Mouse (Mus musculus): ENCODE measurements around the gene Slc22a14. TPM values are rescaled to one million over a fixed set of nuclear protein-coding genes. Genes with fewer than 3 reads are reported as not detected.
"Not testable (repeated sequence)": the region's sequence is repeated elsewhere in the genome, so short reads cannot be mapped to it uniquely, and the experiment has no call there.

Slc22a14 gene
- 0.16 and 0.40 TPM in 2 replicates for polyA plus RNA-seq (2012; rRNA removed)

DNA sequence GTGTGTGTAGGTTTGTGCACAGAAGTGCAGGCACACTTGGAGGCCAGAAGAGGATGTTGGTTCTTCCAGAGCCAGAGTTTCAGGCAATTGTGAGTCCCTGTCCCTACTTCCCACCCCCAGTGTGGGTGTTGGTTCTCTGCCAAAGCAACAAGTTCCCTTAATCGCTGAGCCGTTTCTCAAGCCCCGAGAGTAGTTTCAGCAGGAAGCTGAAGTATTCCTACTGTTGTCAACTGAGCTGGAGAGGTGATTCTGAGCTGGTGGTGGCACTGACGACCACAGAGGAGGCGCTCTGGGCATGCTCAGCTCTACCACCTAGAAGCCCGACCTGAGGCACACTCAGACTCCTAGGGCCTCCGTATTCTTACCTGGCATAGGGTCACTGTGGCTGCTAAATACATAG is at the start of gene Slc22a14:
Slc22a14 (minus strand) TSS at position 270 of the 400 bp plus-strand sequence.
- no peak for DNase-seq (ENCODE audit: low spot score)

DNA sequence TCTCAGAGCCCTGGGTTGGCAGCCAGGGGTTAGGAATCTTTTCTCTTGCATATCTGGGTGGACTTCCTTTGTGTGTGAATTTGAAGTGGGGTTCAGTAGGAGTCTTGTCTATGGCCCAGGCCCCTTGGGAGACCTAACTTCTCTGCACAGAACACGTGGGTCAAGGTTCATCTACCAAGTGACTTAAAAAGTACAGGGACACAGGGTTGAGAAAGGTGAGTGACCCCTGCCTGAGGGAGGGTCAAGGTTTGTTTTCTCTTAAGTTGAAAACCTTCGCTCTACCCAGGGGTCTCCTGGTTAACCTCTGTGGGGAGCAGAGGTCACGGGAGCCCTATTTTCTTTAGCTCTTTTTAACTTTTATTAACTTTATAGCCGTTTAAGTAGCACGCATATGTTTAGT is 44.5 kb upstream of the Slc22a14 start:
- DNase-seq (ENCODE audit: low spot score) = no peak

DNA sequence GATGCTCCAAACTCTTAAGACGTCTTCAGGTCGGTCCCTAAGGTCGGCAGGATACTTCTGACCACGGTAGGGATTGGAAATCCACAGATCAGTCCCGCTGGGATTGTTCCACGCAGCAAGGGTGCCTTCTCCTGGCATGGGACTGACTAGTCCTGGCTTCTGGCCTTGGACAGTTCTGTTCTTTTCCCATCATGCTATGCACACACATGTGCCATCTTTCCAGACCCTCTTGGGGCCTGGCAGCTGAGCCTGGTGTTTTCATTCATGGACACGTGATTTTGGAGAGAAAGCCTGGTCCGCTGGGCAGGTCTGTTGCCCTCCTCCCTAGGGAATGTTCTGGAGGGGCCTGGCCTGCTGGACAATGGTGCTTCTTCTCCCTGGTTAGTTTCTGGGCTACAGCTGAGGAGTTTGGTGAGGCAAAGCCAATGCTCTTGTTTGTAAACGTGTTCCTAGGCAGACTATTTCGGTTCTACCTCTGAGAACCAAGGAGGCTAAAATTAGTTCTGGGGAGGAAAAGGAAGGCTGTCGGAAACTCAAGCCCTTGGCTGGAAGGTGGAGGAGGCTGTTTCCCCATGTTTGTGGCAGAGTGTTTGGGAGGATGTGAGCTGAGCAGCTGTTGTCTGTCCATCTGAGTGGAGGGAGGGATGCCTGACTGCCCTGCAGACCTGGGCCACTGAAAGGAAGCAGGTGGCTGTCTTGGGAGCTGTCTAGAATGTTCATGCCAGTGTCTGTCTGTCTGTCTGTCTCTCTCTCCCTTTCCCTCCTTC is 43.7 kb upstream of the Slc22a14 start:
- no peak for DNase-seq (ENCODE audit: low spot score)

GRCm38 (mm10) chr9:119407884-119408283 is 42.5 kb upstream of the Slc22a14 start:
- DNase-seq (ENCODE audit: low spot score) = no peak

DNA sequence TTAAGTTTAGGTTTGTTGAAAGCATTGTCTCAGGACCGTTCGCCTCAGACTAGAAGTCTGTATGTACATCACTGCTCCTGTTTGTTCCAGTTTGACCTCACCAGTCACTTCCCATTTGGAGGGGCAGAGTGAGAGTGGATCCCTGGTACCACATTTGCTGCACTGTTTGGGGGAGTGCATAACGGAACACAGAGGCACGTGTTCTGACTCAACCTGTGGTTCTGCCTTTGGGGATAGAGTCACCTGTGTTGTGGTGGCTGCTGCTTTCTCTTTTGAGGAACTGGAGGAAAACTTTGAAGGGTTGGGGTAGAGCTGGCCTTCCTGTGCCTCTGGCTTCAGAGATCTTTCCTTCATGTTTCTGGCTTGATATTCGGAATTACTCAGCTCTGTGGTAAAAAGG is 38.7 kb upstream of the Slc22a14 start:
- no peak for DNase-seq (ENCODE audit: low spot score)

DNA sequence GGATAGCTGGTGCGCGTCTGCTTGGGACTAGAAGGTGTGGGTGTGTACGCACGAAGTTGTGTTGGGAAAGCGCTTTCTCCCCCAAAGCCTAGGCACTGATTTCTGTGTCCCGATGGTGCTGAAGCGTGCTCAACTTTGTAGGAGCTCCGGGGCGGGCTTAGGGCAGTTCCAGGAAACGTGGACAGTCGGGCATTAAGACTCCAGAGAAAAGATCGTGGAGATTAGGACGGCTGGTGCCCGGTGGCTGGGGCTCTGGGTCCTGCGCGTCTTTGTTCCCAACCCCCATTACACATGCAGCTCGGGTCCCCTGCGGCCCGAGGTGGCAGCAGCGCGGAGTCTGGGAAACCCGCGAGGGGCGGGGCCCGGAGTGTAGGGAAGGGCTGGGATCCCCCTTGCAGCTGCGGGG is 37.9 kb upstream of the Slc22a14 start:
- DNase-seq (ENCODE audit: low spot score) = no peak

DNA sequence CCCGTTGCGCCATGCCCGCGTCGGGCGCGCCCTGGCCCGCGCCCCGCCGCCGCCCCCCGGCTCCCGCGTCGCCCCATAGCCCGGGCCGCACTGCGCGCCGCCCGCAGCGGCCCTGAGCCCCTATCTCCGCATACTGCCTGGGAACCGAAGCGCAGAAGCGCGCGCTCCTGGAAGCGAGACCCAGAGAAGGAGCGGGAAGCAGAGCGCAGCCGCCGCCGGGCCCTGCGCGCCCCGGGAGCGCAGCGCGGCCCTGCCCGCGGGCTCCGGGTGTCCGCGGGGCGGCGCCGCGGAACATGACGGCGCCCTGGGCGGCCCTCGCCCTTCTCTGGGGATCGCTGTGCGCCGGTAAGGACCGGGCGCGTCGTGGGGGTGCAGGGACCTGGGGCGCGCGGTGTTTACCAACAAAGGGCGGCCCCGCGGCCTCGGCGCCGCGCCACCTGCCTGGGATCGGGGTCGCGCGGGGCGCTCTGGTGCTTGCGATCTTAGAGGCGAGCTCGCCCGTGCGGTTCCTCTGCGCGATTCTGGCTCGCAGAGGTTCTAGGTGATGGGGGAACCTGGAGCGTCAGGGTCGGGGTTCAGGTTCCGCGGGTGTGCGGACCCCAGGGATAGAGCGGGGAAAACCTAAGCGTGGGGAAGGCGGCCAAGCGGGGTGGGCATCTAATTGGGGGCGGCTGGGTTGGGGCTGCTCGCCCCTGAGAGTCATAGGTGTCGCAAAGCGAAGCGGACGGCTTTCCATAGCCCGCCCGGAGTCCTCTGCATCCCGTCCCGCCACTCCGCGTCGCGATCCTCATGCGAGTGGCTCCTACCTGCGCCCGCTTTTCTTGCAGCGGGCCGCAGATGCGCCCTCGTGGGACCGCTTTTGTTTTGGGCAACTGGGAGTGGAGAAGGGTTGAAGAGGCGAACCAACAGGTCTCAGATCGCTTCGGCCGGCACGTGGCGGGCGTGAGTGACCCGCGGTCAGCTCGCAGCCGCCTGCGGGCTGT is 37.2 kb upstream of the Slc22a14 start:
- DNase-seq (ENCODE audit: low spot score) = peak; percentile 54

- peak; percentile 78 for DNase-seq (ENCODE audit: low spot score)
These were observed 36.5 kb upstream of the Slc22a14 start, which contains the start of gene Acvr2b for GRCm38 (mm10) chr9:119401801-119402214. Acvr2b (plus strand) TSS chr9:119402118.

DNA sequence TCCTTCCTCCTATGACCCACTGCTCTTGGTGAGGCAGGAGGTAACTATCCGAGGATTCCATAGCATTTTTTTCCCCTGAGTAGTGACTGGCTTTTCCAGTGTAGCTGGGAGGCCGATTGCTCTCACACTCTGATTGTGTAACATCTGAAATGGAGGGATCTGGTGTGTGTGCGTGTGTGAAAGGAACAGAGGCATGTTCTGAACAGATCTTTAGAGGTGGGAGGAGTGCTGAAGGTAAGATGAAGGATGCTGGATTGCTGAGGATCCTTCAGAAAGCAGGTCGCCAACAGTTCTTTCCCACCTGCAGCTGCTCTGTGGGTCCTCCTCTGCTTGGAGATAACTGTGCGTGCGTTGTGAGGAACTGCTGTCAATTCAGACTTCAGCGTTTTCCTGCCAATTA is 36.0 kb upstream of the Slc22a14 start:
- no peak for DNase-seq (ENCODE audit: low spot score)

GRCm38 (mm10) chr9:119394808-119395207 is 29.5 kb upstream of the Slc22a14 start:
- DNase-seq (ENCODE audit: low spot score) = no peak

DNA sequence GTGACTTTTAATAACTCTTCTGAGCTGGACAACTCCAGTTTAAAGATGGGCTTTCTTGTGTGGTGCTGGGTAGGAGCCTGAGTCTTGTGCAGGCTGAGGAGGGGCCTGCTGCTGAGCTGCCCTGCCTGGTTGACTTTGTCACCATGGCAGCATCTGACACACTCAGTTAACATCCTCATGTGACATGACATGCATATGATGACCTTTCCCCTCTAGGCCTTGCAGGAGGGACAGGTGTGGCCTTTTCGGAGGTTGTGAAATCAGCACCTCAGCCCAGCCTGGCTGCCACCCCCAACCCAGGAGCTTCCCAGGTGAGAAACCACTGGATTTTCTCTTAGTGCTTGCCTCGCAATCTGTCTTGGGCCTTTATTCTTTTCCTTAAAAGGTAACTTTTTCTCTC is 24.9 kb upstream of the Slc22a14 start:
- DNase-seq (ENCODE audit: low spot score) = no peak

DNA sequence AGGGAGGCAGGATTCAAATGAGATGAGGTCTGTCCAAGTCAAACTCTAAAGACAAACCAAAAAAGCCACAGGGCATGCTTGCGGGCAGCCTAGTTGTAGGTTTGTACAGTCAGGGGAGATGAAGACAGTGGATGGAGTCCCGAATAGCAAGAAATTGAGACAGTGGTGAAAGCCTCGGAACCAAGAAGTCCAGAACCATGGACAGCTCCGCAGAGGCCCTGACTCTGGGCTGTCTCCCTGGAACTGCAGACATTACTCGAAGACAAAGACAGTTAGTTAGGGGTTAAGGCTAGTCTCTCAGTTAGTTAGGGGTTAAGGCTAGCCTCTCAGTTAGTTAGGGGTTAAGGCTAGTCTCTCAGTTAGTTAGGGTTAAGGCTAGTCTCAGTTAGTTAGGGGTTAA is 23.6 kb upstream of the Slc22a14 start:
- no peak for DNase-seq (ENCODE audit: low spot score)

DNA sequence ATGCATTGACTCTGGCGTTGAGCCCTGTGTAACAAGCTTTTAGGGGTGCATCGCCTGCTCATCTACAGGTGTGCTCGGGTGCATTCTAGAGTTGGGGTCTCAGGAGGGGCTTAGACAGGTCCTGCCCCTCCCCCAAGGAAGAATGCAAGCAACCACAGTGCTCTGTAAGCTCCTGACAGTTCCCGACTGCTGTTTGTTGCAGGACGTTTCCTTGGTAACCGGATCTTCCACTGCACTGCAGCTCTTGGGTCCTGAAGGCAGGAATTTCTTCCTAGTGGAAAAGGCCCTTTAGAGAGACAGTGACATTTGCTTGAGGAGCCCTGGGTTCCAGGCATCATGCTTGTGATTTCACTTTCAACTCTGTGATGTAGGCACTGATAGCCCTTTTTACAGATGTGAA is 17.2 kb upstream of the Slc22a14 start:
- no peak for DNase-seq (ENCODE audit: low spot score)

- no peak for DNase-seq (ENCODE audit: low spot score)
These were observed 12.9 kb upstream of the Slc22a14 start for GRCm38 (mm10) chr9:119378231-119378630.

DNA sequence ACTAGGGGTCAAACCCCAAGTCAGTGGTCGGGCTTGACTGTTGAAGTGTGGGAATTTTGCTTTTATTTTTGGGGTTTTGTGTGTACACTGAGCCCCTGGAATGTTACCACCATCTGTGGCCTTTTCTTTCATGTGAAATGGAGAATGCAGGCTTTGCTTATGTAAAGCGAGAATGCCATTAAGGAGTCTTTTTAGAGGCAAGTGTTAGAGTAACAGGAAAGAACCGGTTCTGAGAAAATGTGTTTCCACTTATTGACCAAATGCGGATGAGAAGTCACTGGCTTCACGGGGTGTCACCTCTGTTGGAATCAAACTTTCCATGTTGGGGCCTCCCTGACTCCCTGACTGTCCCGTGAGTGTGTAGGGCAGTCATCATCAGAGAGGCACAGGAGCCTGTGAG is 10.2 kb upstream of the Slc22a14 start:
- DNase-seq (ENCODE audit: low spot score) = no peak

GRCm38 (mm10) chr9:119375008-119375407 is 9.7 kb upstream of the Slc22a14 start:
- no peak for DNase-seq (ENCODE audit: low spot score)

DNA sequence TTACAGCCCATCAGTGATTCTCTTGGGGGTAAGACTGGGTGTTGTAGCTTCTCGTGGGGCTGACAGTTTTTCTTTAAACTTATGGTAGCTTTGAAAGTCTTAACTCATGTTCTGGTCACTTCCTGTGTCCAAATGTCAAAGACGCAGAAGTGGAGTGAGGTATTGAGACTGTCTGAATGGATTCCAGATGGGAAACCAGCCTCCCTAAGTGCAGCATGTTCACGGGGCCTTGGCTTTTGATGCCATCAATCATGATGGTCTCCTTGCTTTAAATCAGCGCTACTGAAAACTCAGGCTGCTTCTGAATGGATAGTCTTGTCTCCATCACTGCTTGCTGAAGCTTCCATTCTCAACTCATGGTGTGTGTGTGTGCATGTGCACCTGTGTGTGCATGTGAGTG is 5.9 kb upstream of the Slc22a14 start:
- no peak for DNase-seq (ENCODE audit: low spot score)

DNA sequence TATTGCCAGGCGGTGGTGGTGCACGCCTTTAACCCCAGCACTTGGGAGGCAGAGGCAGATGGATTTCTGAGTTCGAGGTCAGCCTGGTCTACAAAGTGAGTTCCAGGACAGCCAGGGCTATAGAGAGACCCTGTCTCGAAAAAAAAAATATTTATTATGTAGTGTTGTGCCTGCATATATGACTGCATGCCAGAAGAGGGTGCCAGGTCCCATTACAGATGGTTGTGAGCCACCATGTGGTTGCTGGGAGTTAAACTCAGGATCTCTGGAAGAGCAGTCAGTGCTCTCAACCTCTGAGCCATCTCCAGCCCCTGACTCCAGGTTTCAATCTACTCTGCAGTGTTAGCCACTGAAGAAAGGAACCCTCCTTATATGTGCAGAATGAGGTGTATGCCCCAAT is 5.4 kb upstream of the Slc22a14 start:
- DNase-seq (ENCODE audit: low spot score) = not testable (repeated sequence)

DNA sequence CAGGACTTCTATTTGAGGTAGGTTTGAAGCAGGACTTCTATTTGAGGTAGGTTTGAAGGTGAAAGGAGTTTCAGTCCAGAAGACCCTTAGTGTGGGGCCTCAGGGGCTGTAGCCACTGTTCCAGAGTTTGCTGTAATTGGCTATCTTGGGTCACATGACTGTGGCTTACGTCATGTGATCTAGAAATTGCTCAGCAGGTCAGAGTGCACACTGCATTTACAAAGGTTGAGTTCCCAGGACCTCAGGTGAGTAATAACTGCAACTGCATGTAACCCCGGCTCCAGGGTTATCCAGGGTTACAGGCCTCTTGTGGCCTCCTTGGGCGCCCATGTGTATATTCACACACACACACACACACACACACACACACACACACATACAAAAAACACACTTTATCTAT is 3.0 kb upstream of the Slc22a14 start:
- DNase-seq (ENCODE audit: low spot score) = no peak

GRCm38 (mm10) chr9:119363229-119363628 is 2.1 kb downstream of the Slc22a14 start:
- DNase-seq (ENCODE audit: low spot score) = no peak

DNA sequence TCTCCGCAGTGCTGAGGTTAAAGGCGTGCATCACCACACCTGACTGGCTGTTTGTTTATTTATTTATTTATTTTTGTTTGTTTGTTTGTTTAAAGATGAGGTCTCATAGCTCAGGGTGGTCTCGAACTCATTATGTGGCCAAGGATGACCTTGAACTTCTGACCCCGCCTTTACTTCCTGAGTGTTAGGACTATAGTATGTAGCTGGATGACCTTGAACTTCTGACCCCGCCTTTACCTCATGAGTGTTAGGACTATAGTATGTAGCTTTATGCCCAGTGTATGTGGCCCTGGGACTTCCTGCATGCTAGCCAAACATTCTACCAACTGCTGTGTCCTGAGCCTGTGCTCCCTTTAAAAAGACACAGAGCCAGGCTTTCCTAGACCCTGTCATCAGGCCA is 3.9 kb downstream of the Slc22a14 start:
- no peak for DNase-seq (ENCODE audit: low spot score)

DNA sequence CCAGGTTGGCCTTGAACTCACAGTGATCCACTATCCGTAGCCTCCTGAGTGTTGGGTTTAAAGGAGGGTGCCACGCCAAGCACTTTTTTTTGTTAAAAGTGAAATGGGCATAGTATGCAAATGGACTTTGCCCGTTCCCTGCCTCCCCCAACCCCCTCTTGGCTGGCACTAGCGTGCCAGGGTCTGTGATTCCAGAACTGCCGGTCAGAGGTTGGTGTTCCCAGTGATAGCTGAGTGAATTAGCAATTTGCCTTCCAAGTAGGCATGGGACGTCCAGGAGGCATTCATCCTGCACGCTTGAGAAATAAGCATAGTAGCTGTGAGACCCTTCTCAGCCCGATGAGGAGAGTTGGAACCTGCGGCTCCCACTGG is 7.3 kb downstream of the Slc22a14 start:
- DNase-seq (ENCODE audit: low spot score) = no peak

Measured in urinary bladder, adult 2 months (tissue).